Mouse (Mus musculus) CD4-positive, CD25-positive, alpha-beta regulatory T cell, adult 2 months (primary cell): ENCODE data around the gene Zfp800.

Experiments
- DNase-seq: peaks from one replicate; pipeline ENCODE4 v3.0.0-alpha.2; 2012; ENCODE audit warnings: low read depth, low spot score

Gene Zfp800

GRCm38 (mm10) chr6:28315208-28315607 is 82.6 kb downstream of the Zfp800 start:
- DNase-seq = no peak

GRCm38 (mm10) chr6:28312067-28312466 is 85.7 kb downstream of the Zfp800 start:
- DNase-seq = no peak

- peak; percentile 32 for DNase-seq
Measured at GRCm38 (mm10) chr6:28309692-28310091, 88.1 kb downstream of the Zfp800 start.

- no peak for DNase-seq
Measured at GRCm38 (mm10) chr6:28308929-28309328, 88.9 kb downstream of the Zfp800 start.

GRCm38 (mm10) chr6:28306702-28307101 is 91.1 kb downstream of the Zfp800 start:
- DNase-seq = no peak

DNA sequence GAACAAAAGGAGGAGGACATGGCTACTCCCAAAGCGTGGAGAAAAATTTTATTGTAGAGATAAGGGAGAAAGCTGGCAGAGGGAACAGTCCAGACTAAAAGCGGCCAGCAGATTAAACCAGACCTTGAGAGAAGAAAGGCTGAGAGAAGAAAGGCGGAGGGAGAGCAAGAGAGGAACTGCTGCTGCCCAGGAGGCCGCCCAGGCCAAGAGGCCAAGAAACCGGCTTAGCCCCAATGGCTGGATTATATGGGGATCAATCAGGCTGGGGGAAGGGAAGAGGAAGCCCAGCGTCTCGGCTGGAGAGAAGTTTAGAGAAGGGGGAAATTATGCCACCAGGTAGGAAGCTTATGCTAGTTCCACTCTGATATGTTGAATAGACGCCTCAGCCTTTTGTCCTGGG is 101.5 kb downstream of the Zfp800 start:
- DNase-seq = no peak

DNA sequence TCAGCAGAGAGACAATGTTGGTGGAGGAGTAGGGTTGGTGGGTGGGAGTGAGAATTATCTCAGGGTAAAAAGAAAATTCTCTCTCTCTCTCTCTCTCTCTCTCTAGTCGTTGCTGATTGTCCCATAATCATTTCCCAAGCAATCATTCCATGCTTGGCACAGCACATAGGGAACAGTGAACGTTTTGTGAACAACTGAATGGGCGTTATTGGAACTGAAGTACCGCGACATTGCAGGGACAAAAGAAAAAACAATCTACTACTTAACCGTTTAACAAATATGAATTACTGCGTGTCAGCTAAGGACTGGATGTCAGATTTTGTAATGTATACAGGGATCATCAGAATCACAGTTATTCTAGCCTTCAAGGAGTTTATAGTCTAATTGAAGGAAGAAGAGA is 102.2 kb downstream of the Zfp800 start:
- no peak for DNase-seq

GRCm38 (mm10) chr6:28292810-28293209 is 105.0 kb downstream of the Zfp800 start:
- DNase-seq = no peak

GRCm38 (mm10) chr6:28279886-28280285 is 117.9 kb downstream of the Zfp800 start:
- DNase-seq = no peak

DNA sequence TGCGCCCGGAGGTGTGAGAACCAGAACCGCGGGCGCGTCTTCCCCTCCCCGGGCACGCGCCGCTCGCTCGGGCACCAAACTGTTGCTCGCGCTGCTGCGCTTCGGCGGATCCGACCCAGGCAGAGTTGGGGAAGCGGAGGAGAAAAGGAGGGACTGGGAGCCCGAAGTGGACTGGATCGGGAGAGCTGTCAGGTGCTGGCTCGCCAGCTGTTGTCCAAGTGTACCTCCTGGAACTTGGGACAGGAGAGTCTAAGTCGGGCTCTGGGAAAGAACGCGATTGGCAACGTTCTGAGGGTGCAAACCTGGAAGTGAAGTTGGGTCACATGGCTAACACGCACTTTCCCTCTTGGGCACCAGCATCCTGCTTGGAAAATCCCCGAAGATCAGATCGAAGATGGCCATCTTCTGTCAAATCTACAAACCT is 135.6 kb downstream of the Zfp800 start:
- no peak for DNase-seq

- peak; percentile 91 for DNase-seq
Measured at GRCm38 (mm10) chr6:28261307-28262197, 136.3 kb downstream of the Zfp800 start.

DNA sequence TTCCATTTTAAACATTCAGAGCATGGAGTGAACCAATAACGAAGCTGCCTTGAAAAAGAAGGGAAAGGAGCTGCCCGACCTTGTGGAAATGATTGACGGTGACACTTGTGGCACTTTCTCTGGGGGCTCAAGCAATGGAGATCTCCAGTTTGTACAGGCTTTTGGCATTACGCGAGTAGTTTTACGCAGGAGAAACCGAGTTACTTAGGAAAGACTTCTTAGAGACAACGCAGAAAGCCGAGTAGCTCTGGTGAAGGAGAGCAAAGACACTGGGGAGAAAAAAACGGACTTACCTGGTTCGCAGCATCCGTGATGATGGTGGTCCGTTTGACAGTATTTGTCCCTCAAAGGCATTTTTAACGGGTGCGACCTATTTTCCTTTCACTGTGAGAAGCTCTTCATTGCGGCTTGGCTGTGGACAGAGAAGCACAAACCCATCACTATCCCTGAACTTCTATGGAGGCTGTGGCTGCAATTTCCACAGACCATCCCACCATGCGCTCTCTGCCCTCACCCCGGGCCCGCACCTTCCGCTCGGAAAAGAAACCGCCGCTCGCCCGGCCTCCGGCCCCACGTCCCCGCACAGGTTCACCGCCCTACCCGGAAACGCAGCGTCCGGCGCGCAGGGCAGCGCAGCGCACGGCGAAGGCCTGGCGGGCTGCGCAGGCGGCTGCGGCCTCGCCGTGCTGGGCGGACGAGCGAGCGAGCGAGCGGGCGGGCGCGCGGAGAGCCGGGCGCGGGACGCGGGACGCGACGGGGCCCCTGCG is 137.2 kb downstream of the Zfp800 start:
- DNase-seq = peak; percentile 47

- DNase-seq = no peak
Measured at GRCm38 (mm10) chr6:28259750-28260149, 138.1 kb downstream of the Zfp800 start.

- DNase-seq = no peak
Measured at GRCm38 (mm10) chr6:28258440-28258839, 139.4 kb downstream of the Zfp800 start.

DNA sequence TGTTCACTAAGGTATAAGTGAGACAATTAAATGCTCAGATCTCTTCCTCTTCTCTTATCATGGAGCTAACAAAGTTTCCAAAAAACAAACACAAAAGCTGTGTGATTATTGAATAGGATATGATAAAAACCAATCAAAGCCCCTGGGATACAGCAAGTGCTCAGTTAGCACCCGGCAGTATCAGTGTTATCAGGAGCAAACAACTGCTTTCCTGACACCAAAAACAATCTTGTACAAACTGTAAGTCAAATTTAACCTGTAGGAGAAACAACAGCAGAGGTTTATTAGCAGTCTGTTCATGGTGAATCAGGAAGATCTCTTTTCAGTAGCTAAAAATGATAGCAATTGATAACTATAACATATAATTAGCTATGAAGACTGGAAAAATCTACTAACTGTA is 140.0 kb downstream of the Zfp800 start:
- no peak for DNase-seq

DNA sequence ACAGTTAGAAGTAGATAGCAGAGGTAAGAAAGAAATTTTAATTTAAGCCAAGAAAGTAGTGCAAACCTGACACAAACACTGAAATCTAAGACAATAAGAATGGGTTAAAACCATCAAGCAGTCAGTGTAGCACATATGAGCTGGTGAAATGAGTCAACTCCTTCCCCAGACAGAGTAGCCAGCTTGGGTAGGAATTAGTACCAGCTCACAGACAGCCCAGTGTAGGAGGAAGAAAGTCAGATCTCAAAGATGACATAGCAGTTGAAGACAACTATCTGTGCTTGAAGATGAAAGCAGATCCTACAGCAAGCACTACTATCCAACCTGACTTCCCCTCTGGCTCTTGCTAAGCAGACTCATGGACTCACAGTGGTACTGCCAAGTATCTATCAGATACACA is 145.0 kb downstream of the Zfp800 start:
- no peak for DNase-seq

DNA sequence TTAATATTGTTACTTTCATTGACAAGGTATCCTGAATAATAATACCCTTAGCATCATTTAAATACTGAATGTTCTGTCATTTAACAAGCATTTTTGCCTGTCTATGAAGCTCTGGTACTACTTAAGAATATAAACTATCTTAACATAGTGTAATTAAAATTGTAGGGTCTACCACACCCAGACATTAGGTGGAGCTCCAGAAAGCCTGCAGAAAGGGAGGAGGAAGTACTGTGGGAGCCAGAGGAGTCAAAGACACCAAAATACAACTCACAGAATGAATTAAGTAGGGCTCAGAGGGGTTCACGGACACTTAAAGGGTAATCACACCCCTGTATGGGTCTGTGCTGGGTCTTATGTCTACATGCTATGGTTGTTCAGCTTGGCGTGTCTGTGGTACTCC is 149.6 kb downstream of the Zfp800 start:
- DNase-seq = no peak

DNA sequence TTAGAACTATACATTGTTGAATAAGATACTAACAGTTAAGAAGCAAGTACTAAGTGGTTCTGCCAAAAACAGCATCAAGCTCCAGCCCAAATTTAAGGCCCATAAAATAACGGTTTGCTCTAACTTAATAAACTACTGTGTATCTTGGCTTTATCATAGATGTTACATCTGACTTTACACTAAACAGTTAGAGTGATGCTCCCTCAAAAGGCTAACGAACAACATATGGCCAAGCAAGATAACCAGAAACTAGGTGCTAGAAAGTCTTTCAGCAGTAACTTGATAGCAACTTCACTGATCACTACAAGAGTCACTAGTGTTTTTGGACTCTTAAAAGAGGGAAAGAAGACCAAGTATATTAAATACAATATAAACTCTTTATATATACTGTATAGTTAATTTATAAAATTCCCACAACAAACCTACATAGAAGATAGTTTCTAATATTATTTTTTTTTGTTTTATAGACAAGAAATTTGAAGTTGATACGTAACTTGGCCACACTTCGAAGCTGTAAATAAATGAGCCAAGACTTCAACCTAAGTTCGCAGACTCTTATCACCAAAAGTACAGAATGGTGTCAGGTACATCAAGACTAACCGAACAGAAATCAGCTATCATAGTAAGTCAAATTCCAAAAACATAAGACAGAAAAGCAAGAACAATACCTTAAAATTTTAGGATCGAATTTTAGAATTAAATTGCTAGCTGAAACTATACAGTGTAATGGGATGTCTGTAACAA is 165.0 kb downstream of the Zfp800 start:
- DNase-seq = no peak

DNA sequence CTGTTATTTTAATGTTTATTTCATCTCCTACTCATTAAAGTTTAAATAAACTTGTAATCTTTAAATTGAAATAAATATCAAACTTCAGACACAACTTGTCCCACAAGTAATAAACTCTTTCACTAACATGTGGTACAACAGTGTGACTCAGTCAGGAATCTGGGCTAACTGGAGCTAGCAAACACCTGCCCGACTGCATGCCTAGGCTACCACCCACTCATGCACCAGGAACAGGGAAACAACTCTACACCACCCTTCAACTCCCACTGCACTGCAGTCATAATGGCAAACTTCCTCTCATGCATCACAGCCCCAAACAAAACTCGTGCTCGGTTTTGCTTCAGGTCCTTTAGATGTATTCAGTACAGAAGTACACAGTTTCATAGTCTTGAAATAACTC is 169.7 kb downstream of the Zfp800 start:
- no peak for DNase-seq

DNA sequence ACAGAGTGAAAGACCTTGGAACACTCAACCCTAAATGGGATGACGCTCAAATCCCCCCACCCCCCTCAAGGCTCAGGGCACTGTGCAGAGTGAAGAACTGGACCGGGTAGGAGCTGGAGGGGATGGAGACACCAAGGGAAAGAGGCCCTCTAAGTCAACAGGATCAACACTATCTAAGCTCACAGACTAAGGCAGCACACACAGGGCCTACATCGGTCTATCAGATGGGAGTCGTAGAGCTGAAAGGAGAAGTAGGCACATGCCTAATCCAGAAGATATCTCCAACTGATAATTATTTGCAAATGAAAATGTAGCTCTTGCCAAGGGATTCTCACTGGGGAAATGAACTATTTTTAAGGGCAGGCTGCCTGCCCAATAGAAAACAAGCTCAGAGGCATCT is 176.8 kb downstream of the Zfp800 start:
- DNase-seq = no peak

GRCm38 (mm10) chr6:28218386-28218785 is 179.4 kb downstream of the Zfp800 start:
- DNase-seq = no peak
